Mouse (Mus musculus) forebrain, embryonic 15.5 days (tissue): ENCODE measurements at regions not wholly inside any gene's neighbourhood (a gene's known extent, or its start where the extent isn't known, plus 50 kb on each side); places are given as distances from the start of the nearest gene placed in this dataset.

Source experiments
- ATAC-seq: fragments of 200-750 bp; cut with Nextera tagmentation; replicated peaks from 2 replicates; pipeline ENCODE4 v1.8.0; 2017; ENCODE audit warnings: mild to moderate bottlenecking, moderate TSS enrichment, moderate library complexity
- H3K27ac ChIP-seq: fragments of 300-500 bp; sonication (generic); replicated peaks from 2 replicates; pipeline ENCODE4 v1.5.1; 2015; ENCODE audit warnings: mild to moderate bottlenecking, inconsistent platforms
- H3K27me3 ChIP-seq: fragments of 300-500 bp; sonication (generic); 2 replicates; pipeline ENCODE4 v1.6.1; 2015; ENCODE audit warnings: inconsistent platforms
- H3K36me3 ChIP-seq: fragments of 300-500 bp; sonication (generic); 2 replicates; pipeline ENCODE4 v1.6.1; 2015; ENCODE audit warnings: mild to moderate bottlenecking, inconsistent platforms
- H3K4me1 ChIP-seq: fragments of 300-500 bp; sonication (generic); 2 replicates; pipeline ENCODE4 v1.6.1; 2015; ENCODE audit warnings: inconsistent platforms
- H3K4me2 ChIP-seq: fragments of 300-500 bp; sonication (generic); replicated peaks from 2 replicates; pipeline ENCODE4 v1.6.1; 2015; ENCODE audit warnings: mild to moderate bottlenecking, inconsistent platforms
- H3K4me3 ChIP-seq: fragments of 300-500 bp; sonication (generic); 2 replicates; pipeline ENCODE4 v1.5.1; 2015; ENCODE audit warnings: mild to moderate bottlenecking, inconsistent platforms
- H3K9ac ChIP-seq: fragments of 300-500 bp; sonication (generic); replicated peaks from 2 replicates; pipeline ENCODE4 v1.6.1; 2015; ENCODE audit warnings: mild to moderate bottlenecking, inconsistent platforms
- H3K9me3 ChIP-seq: fragments of 300-500 bp; sonication (generic); 2 replicates; pipeline ENCODE4 v1.6.1; 2016; ENCODE audit warnings: inconsistent platforms
- WGBS: fragments of 180-500 bp; shearing (Covaris S2); methylation state at CpG from one replicate; pipeline ENCODE4 v1.1.7; 2015; ENCODE audit warnings: mixed read lengths; 5-methylcytosine and 5-hydroxymethylcytosine counted together

DNA sequence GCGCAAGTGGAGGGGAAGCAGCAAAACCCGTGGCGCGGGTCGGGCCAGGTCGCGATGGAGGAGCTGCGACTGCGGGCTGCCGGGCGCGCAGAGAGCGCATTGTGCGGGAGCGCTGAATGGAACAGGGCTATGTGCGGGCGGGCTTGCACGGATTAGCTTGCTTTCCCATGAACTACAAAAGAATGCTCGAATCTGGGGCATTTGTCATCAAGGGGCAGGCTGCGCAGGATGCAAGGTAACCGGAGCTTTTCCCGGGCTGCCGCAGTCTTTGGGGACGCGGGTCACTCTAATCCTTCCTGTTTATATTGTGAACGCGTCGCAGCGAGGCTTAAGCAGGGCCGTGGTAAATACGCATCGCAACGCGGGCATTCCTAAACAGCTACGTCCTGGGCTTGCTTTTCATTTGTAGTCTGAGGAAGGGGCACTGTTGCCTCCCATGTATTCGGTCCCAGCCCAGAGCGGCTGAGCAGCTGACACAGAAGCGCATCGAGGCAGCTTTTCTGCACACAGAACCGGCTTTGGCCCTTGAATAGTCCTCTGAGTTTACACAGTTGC, 64.8 kb upstream of the Akt3 start:
- Histone ChIP-seq H3K4me2 (peak overlapping the region; percentile 76), H3K9me3 (no peaks in the 10 kb centered on the region), H3K9ac (peak overlapping the region; percentile 40), H3K27me3 (no peaks in the 10 kb centered on the region), H3K4me1 (peaks cover 14% of the 10 kb centered on the region), H3K4me3 (peak overlapping the region; percentile 46), H3K36me3 (no peaks in the 10 kb centered on the region), H3K27ac (peak overlapping the region; percentile 65)
- peak; percentile 89 for ATAC-seq
- under 1% methylated on average over 40 of the region's 40 CpGs for WGBS

DNA sequence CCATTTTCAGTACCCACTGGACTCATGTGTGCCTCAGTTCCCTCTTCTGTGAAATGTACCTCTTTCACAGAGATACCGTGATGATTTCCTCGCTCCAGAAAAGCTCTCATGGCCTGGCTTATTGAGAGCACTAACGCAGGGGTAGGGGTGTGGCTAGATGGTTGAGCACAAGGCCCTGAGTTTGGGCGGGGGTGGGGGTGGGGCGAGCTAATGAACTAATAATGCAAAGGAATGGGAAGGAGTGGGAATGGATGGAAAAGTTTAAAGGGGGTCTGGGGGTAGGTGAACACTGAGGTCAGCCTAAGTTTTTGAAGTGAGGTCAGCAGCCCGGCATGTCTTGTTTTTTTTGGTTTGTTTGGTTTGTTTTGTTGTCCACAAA, 64.3 kb upstream of the Akt3 start:
- Histone ChIP-seq H3K9ac (peak overlapping the region; percentile 40; the same call in 1 of the 2 replicates), H3K9me3 (no peaks in the 10 kb centered on the region), H3K4me1 (peaks cover 14% of the 10 kb centered on the region), H3K27me3 (no peaks in the 10 kb centered on the region), H3K4me3 (peak overlapping the region; percentile 46), H3K27ac (peak overlapping the region; percentile 65), H3K4me2 (peak overlapping the region; percentile 76), H3K36me3 (no peaks in the 10 kb centered on the region)
- ATAC-seq = peak; percentile 68
- 2% methylated on average over 6 of the region's 6 CpGs for WGBS

DNA sequence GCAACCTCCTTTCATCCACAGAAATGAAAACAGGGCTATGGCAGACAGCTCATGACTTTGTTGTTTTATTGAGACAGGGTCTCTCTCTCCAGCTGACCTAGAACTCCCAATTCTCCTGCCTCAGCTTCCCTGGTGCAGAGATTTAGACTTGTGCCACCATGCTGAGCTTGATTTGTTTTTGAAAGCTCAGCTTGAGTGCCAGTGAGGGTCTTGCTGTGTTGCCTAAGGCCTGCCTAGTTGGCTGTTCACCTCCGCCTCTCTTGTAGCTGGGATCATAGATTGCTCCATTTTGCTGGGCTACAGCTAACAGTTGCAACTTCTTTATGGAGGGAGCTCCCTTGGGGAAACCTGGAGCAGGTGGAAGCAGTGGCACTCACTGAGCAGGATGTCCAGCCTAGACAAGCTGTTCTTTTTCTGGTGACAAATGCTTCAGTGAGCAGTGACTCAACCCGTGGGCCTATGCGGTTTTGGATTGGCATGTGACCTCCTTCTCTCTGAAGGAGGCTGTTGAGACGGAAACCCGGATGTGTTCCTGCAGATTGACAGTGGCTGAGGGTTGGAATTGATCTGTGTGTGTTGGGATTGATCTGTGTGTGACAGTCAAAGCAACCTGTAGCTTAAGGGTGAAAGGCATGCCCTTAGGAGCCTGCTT, 63.8 kb upstream of the Akt3 start:
- Histone ChIP-seq H3K36me3 (no peaks in the 10 kb centered on the region), H3K9ac (no peak overlapping the region), H3K4me1 (peaks cover 14% of the 10 kb centered on the region), H3K4me3 (no peak overlapping the region), H3K27ac (peak overlapping the region; percentile 65; the same call in 1 of the 2 replicates), H3K27me3 (no peaks in the 10 kb centered on the region), H3K9me3 (no peaks in the 10 kb centered on the region), H3K4me2 (peak overlapping the region; percentile 76; the same call in 1 of the 2 replicates)
- no peak; the same call in 1 of the 2 replicates for ATAC-seq
- WGBS = 38% methylated on average over 5 of the region's 5 CpGs

DNA sequence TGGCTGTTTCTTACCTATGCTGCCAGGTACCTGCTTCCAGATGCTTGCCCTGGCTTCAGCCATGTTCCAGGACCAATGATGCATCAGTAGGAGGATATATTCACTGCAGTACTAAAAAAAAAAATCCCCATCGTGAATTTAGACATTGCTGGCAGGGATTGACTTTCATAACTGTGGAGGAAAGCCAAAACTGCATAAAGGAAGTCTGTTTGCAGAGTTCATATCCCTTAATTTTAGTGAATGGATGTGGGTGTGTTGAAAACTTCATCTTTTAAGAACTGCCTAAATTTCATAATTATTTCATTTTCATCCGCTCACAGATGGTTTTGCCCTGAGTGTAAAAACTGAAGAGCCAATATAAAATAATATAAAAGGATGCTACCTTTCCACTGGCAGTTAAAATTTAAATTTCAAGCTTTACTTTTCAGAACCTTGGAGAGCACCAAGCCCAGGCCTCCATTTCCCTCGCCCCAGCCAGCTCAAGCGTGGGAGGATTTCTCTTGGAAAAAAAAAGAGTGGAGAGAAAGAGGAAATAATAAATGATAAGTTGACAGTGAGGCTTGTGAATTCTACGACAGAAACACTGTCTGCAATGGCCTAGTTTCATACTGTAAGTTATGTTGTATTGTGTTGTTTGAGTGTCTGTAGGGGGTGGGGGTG, 50.3 kb upstream of the Akt3 start:
- no peak overlapping the region for H3K4me2 ChIP-seq
- H3K9me3 ChIP-seq = no peaks in the 10 kb centered on the region
- ATAC-seq = no peak
- H3K27ac ChIP-seq = peak overlapping the region; percentile 29; the same call in 1 of the 2 replicates
- H3K4me1 ChIP-seq = peaks cover 10% of the 10 kb centered on the region
- H3K9ac ChIP-seq = no peak overlapping the region
- H3K4me3 ChIP-seq = no peak overlapping the region
- no peaks in the 10 kb centered on the region for H3K27me3 ChIP-seq
- 36% methylated on average over 5 of the region's 5 CpGs for WGBS
- no peaks in the 10 kb centered on the region for H3K36me3 ChIP-seq
